Mouse (Mus musculus) heart, adult 18-20 months (tissue): ENCODE measurements around the gene Zfp326. TPM values are rescaled to one million over a fixed set of nuclear protein-coding genes. Genes with fewer than 3 reads are reported as not detected.

Experiments used
- DNase-seq, 2 experiments: peaks; one replicate each; pipeline ENCODE4 v3.0.0; 2021 to 2022; ENCODE audit warnings: mixed read lengths in 1 of 2
- total RNA-seq, 2 experiments: library from RNA; stranded (reverse); gene quantifications; 2 replicates each; pipeline ENCODE4 v1.2.3; 2021

Zfp326 gene
- total RNA-seq, 2 experiments from 2014 or later = 9.4 to 10.5 TPM

DNA sequence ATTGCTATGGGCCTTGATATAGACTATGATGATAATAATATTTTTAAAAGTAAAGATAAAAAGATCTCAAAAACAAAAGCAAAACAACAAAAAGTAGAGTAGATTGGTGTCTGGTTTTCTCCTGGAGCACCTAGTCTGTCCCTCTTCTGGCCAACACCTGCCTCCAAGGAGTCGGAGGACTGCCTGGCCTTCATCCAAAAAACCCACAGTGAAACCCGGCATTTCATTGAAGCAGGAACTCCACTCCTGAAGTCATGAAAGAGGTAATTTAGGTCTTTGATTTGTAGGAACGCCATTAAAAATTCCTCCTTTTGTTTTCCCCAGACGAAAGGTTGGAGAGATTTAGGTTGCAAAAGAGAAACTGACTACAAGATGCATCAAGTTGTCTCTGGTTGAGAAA is 8.9 kb upstream of the Zfp326 start:
- no peak for DNase-seq

DNA sequence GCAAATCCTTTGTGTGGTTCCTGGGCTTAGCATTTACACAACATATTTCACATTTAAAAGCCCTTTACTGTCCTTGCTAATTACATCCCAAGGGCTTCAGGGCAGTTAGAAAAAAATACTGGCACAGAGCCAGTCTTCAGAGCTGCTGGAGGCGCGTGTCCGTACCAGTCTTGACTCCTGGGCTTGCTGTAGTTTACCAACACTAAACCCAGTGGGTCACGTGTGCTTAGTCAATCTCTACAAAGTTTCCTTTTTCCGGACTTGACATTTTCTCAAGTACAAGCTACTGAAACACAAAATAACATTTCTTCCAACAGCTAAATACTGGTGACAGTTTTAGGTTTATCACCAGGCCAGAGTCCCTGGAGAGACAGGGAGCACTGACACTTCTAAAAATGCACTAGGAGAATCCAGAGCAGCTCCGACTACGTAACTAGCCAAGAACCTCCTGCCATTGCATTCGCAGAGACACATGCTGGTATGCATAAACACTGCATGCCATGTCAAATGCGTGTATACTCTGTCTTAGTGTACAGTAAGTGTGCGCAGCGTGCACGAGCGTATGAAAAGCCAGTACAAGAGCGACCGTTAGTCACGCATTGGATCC is 8.4 kb upstream of the Zfp326 start:
- peak; percentile 63 to 64 for DNase-seq

DNA sequence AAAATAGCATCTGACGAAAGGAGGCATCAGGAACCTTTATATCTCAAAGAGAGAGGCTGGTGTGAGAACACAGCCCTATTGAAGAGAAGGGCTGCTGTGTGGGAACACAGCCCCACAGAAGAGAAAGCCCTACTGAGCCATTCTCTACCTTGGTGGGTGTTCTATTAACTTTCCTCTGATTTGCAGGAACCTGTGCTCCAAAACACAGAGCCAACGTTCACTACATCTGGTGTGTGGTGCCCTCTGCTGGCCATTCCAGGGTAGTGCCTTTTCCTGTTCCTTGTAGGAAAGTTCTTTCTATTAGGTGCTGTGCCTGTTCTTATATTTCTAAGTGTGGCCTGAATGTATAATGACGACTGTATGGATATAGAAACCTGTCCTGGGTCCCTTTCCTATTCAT is 7.8 kb upstream of the Zfp326 start:
- DNase-seq = peak; percentile 74 to 93

DNA sequence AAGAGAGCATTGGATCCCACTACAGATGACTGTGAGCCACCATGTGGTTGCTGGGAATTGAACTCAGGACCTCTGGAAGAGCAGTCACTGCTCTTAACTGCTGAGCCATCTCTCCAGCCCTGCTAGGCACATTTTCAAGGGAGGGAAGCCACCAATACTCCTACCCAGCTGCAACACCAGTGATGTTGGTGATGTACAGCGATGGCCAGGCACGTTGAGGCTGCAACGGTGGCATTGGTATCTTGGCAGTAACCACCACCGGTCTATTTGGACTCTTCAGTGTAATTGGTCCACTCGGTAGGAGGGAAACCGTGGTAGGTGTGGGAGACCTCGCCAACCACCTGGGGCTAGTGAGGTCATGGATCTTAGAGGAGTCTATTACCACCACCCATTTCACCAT is 6.6 kb upstream of the Zfp326 start:
- DNase-seq = no peak

DNA sequence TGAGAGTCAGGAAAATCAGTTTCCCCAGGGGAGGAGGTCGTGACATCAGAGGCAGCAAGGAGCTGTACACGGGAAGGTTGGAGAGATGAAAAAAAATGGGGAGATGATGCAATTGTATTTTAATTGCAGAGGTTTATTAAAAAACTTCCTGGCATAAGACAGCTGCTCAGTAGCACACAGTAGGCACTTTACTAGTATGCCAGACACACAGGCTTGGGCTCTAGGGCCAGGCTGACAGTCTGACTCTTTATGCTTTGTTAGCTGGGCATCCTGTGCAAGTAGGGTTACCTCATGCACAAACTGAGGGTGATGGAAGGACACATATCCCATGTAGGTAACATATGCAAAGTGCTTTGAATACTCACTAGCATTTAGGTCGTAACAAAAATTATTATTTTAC is 5.2 kb upstream of the Zfp326 start:
- DNase-seq = no peak

DNA sequence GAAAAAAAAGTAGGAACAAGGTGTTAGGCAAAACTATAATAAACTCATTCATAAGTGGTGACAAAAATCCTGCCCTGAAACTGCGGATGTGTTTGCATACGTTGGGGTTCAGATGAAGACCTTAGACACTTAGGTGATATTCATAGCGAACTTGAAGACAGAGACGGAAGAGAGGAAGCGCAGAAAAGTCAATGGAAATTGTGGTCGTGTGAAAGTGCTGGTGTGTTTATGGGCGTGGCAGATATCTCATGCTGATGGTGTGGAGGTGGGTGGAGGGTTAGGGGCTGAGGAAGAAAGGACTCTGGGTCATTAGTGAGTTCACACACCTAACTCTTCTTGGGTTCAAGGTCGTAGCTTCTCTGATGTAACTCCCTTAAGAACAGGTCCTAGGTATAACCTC is 4.2 kb upstream of the Zfp326 start:
- DNase-seq = no peak

DNA sequence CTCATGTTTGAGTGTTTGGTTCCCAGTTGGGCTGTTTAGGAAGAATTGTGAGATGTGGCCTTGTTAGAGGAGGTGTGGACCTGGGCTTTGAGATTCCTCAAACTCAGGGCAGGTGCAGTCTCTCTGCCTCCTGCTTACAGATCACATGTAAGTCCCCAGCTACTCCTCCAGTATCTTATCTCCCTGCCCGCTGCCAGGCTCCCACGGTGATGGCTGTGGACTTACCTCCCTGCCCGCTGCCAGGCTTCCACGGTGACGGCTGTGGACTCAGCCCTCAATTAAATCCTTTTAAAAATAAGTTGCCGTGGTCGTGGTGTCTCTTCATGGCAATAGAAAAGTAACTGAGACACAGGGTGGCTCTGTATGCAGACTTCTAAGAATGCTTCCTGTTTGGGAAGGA is 3.4 kb upstream of the Zfp326 start:
- DNase-seq = no peak

DNA sequence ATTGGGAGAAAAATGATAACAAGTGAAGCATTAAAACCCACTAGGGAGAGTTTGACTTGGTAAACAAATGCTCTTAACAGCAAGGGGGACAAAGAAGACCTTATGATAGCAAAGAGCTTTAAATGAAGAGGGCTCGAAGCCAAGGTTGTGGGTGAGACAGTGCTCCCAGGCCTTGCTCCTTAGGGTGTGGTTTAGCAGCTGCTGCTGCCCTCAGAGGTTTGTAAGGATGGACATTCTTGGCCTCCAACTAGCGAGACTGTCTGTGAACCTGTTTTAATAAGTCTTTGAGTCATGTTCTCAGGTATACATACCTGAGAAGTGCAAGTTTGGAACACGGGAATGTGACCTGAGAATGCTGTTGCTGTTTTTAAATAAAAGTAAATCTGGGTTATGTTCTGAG is 2.6 kb upstream of the Zfp326 start:
- no peak for DNase-seq

DNA sequence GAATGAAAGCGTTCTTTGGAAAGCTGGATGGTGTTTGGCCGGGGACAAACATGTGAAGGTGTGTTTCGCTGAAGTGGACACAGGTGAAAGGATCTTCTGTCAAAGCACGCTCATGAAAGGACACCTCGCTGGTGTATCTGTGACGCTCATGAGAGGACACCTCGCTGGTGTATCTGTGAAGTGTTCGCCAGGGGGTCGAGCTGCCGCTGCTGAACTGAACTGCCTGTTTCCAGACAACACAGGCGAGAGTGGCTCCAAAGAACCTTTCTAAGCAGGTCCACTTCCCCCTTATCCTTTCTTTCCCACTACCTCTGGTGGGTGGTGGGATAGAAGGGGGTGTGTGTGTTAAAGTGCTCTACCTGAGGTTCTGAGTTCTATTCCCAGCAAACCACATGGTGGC is 1.9 kb upstream of the Zfp326 start:
- no peak for DNase-seq

DNA sequence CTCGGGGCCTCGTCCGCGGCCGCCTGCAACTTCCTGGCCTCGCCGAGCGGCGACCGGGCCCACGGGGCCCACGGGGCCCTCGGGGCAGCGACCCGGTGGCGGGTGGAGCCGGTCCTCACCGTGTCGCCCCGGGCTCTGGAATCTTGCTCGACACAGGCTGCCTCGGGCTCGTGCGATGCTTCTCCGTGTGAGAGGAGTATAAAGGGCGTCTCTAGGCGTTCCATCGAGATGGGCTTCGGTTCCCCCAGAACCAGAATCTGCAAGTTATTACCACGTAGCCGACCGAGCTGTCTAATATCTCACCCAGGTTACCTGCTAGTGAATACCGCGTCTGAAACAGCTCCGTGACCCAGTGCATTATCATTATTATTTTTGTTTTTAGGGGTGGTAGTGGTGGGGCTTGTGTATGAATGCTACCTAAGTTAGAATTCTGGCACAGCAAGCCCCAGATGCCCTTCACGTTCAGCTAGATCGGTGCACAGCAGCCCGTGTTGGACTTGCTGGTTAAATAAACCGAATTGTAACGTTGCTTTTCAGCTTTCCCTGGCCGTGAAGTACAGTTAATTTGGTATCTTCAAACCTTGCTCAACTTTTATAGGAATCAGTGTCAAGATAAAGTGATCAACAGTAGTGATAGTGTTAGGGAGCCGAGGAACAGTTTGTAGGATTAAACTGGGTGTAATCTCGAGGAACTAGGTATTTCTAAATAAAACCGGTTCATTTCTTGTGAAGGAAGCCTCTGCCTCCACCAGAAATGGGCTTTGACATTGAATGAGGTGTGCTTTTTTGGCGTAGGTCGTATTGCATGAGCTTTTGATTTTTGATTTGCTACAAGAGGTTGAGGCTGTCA is 785 bp downstream of the Zfp326 start:
- DNase-seq = peak in 1 of 2 experiments; percentile 61

DNA sequence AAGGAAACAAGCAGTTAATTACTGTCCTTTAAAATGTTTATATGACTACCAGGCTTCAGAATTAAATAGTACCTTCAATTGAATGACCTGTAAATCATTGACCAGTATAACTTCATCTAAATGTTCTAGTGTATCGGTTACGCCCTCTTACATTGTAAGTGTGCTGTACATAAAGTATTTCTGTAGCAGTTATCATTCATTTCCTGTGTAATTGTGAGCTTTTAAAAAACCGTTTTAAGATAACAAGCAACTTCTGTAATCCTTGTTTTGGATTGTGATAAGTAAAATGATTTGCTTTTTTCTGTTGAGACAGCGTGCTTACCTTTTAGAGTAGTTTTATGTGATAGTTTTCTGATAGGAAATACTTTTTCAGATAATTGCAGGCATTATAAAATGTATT is 11.0 kb downstream of the Zfp326 start:
- no peak for DNase-seq

DNA sequence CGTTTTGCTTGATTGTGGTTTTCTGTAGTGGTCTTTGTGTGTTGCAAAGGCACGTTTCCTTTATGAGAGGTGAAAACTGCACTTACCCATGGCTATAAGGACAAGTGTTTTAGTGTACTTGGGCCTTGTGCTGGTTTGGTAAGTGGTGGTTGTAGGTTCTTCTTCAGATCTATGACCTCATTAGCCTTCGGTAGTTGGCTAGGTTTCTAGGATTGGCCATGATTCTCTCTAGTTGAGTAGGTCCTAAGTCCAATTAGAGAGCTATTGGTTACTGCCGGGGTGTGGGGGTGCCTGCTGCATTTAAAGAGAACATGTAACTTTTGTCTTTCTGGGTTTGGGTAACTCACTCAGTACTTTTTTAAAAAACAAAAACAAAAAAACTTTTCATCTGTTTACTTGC is 21.8 kb downstream of the Zfp326 start:
- no peak for DNase-seq

DNA sequence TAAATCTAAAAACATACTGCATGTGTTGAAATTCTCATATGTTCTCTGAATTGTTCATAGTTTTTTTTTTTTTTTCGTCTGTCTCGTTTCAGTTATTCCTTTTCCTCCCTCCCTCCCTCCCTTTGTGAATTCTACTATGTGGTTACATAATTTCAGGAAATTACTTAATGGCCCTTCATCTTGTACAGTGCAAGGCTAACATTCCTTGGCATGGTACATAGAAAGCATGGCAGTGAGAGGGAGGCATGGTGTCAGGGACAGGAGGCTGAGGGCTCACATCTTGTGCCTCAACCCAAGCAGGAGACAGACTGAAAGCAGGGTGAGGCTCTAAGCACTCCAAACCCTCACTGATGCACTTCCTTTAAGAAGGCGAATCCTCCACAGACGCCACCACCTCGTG is 32.8 kb downstream of the Zfp326 start:
- no peak for DNase-seq

DNA sequence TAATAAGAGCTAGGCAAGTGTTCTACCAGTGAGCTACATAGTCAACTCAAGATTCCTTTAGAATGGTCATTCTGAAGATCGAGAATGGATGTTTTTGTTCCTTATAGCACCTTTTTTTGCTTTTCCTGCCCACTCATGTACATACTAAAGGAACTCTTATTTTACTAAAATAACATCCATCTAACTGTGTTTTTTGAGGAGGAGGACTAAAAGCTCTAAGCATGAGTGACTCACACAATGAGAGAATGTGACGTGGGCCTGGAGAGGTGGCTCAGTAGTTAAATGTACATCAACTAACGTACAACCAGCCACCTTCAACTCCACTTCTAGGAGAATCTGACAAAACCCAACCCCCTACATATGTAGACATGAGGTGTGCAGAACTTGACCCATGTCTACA is 33.3 kb downstream of the Zfp326 start:
- no peak for DNase-seq

DNA sequence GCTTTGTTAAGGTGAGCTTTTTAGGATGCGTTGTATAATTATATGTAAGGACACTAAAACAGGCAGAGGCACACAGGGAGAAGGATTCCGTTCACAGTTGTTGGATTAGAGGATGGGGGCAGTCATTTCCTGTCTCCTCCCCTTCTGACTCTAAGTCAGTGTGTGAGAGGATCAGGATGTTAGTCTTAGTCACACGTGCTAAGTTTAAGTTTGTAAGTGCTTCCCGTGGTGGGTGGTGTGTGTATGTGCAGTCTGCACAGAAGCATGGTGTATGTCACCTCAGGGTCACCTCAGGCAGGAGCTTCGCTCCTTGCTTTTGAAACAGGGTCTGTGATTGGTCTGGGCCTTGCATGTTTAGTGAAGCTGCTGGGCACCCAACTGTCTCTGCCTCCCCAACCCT is 35.1 kb downstream of the Zfp326 start:
- no peak for DNase-seq

DNA sequence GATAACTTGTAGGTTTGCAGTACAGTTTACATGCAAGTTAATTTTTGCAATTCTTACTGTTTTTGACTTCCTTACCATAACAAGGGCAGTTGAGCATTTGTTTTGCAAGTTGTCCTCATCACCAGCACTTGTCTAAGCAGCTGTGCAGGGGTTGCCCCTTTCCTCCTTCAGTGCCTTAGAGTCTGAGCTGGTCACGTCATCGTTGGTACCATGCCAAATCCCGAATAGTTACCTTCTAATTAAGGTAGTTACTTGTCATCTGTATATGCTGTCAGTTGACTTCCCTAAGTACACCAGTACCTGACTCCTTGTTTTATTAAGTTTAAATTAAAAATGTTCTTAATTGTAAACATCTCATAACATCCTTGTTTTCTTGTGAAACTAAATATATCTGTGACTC is 41.0 kb downstream of the Zfp326 start:
- DNase-seq = no peak

DNA sequence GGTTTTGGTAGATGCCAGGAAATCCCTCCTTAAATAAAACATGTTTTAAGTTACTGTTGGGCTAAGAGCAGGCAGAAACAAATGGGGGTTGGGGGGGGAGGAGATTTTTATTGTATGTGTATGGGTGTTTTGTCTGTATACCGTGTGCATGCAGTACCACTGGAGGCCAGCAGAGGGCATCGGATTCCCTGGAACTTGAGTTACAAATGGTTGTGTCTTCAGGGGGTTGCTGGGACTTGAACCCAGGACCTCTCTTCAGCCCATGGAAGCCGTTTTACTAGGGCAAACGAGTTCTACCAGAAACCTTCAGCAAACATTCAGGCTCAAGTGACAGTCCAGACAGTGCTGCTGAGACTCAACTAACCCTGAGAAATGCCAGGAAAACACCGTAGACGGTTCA is 41.9 kb downstream of the Zfp326 start:
- DNase-seq = peak in 1 of 2 experiments; percentile 25

DNA sequence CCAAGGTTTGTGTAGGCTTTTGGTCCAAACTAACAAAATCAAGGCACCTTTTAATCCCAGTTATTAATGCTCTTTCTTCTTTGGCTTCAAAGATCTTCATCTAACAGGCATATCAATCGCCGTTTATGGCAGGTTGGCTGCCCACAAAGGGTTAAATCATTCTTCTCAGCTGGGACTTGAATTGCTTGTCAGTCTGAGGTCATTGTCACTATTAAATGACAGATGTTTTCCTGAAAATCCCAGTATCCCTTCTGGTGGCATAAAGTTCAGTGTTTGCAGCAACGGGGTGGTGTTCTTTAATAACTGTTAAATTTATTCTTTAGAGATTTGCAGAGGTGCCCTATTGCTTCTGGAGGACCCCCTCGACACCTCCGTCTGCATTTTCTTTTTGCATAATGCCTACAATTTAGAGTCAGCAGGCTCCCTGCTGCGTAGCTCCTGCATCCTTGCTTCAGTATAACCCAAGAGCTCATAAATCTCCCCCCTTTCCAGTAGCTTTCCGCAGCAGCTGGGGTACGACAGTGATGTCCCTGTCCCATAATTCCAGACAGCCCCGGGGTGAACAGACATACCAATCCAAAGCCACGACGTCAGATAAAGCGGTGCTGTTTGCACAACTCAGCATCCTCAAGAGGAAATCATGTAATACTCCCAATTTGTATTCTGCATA is 46.6 kb downstream of the Zfp326 start:
- DNase-seq = no peak

DNA sequence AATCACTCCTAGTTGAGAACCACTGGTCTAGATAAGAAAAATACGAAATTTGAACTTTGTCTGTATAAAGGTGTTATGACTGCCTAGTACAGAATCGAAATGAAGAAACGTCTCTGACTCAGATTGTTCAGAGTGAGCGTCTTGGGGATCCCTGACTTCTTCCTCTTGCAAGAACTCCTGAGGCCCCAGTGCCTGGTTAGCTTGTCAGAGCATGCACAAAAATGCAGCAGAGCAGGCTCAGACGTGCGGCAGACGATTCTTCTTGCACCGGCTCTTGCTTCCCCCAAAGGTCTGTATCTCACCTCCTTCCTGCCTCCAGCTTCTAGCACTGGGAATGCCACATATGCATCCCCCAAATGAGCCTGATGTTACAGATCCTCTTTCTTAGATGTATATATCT is 48.0 kb downstream of the Zfp326 start:
- DNase-seq = no peak

DNA sequence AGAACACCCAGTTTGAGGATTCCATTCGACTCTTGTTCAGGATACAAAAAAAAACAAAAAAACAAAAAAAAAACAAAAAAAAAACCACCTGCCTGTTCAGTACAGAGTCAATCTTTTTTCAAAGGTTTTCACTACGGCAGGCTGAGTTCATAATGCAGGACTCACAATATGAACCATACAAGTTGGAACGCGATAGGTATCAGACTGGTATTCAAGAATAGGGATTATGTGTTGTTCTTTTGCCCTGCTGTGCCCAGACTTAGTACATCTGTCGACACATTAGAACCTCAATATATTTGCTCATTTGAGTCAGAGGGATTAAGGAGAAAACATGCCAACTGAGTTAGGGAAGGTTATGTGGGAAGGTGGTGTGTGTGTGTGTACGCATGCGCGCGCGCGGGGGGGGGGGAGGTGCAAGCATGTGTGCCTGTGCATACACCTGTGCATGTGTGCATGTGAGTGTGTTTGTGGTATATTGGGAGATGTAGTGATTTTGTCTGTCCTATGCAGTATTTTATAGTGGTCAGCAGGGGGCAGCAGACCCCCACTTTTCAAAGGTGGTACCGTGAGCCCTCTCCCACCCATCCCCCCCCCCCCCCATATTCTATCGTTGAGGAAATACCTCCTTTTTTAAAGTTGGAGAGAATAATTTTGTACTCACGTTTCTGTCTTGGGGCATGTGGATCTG is 49.3 kb downstream of the Zfp326 start:
- DNase-seq = no peak

DNA sequence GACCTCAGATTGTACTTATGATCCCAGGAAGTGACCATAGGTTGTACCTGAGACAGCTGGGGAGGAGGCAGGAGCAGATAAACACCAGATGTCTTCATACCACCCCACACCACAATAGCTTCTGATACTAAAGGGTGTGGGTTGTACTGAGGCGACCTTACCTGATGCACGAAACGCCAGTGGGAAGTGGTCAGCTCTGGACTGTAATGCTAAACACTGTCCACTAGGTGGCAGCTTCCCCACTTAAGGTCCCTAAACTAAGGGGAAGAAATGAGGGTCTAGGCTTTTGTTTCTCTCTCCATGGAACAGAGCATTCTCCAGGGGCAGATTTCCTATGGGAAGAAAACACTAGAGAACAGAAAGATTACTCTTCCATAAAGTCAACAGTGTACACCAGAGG is 53.9 kb downstream of the Zfp326 start:
- peak in 1 of 2 experiments; percentile 30 for DNase-seq

DNA sequence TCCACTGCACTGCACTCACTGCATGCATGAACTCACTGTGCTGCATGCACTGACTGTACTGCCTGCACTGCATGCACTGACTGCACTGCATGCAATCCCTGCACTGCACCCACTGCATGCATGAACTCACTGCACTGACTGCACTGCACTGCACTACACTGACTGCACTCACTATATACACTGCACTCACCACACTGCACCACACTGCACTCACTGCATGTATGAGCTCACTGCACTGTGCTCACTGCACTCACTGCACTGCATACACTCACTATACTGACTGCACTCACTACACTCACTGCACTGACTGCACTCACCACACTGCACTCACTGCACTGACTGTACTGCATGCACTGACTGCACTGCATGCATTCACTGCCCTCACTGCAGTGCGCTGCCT is 56.0 kb downstream of the Zfp326 start:
- no peak for DNase-seq

DNA sequence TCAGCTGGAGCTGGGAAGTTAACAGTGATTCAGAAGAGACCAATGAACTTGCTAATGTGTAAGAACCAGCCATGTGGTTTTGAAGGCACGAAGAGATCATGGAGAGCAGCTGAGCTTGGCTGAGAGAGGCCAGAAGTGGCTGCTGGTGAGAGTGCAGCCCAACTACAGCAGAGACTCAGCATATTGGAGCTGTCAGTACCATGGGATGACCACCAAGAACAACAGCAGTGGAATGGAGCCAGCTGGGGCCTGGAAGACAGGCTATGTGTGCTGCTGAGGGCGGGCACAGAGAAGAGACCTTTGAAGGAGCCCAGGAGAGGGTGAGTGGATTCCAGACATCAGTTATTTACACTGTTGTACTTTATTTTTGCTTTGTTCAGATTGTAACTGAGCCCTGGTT is 65.6 kb downstream of the Zfp326 start:
- no peak for DNase-seq
